Mouse (Mus musculus) myocyte (in vitro differentiated cells): ENCODE measurements at regions not wholly inside any gene's neighbourhood (a gene's known extent, or its start where the extent isn't known, plus 50 kb on each side); places are given as distances from the start of the nearest gene placed in this dataset.
A peak's percentile ranks its signal among the peaks of the same experiment; 100 is the strongest.

Source experiments
- H3K27me3 ChIP-seq: one replicate; pipeline ENCODE4 v1.6.1; 2011; ENCODE audit not compliant: control insufficient read depth, insufficient read depth, insufficient read length
- H3K36me3 ChIP-seq: one replicate; pipeline ENCODE4 v1.6.1; 2011; ENCODE audit not compliant: control insufficient read depth, insufficient read depth
- H3K4me2 ChIP-seq: one replicate; pipeline ENCODE4 v1.6.1; 2011; ENCODE audit warnings: low read depth, control low read depth
- H3K4me3 ChIP-seq: one replicate; pipeline ENCODE4 v1.5.1; 2011; ENCODE audit warnings: mild to moderate bottlenecking, control low read depth, moderate library complexity
- H3K79me2 ChIP-seq: one replicate; pipeline ENCODE4 v1.6.1; 2011; ENCODE audit not compliant: control insufficient read depth, insufficient read depth
- H3ac ChIP-seq: one replicate; pipeline ENCODE4 v1.6.1; 2011; ENCODE audit not compliant: control insufficient read depth, insufficient read length
- CEBPB ChIP-seq: IDR thresholded peaks from 2 replicates; pipeline ENCODE4 v1.6.1; 2011; ENCODE audit warnings: mild to moderate bottlenecking, moderate library complexity; ENCODE audit not compliant: poor library complexity, insufficient read depth, severe bottlenecking
- E2F4 ChIP-seq: IDR thresholded peaks from one replicate; pipeline ENCODE4 v1.6.1; 2011; ENCODE audit warnings: mild to moderate bottlenecking, control low read depth, moderate library complexity; ENCODE audit not compliant: insufficient read depth
- MAX ChIP-seq: IDR thresholded peaks from one replicate; pipeline ENCODE4 v1.6.1; 2011; ENCODE audit warnings: low read depth, mild to moderate bottlenecking, control low read depth
- MYOD1 ChIP-seq, 3 experiments: IDR thresholded peaks; one replicate each; pipeline ENCODE4 v1.6.1; 2011; ENCODE audit warnings: control low read depth in 2 of 3, low read depth in 2 of 3, mild to moderate bottlenecking in 2 of 3, moderate library complexity in 1 of 3; ENCODE audit not compliant: insufficient read length in 2 of 3, control insufficient read depth in 1 of 3
- MYOG ChIP-seq, 3 experiments: IDR thresholded peaks; one replicate each; pipeline ENCODE4 v1.6.1; 2011; ENCODE audit warnings: control low read depth in 2 of 3, low read depth in 2 of 3, mild to moderate bottlenecking in 2 of 3; ENCODE audit not compliant: insufficient read length in 2 of 3, control insufficient read depth in 1 of 3, insufficient read depth in 1 of 3
- POLR2A ChIP-seq: IDR thresholded peaks from one replicate; pipeline ENCODE4 v1.6.1; 2011; ENCODE audit warnings: low read depth, mild to moderate bottlenecking, control low read depth, moderate library complexity; ENCODE audit not compliant: insufficient read length
- POLR2AphosphoS2 ChIP-seq: IDR thresholded peaks from one replicate; pipeline ENCODE4 v1.6.1; 2011; ENCODE audit warnings: low read depth, control low read depth; ENCODE audit not compliant: insufficient read length
- REST ChIP-seq: IDR thresholded peaks from one replicate; pipeline ENCODE4 v1.6.1; 2011; ENCODE audit warnings: mild to moderate bottlenecking, control low read depth, moderate library complexity; ENCODE audit not compliant: insufficient read depth, insufficient read length
- SRF ChIP-seq: IDR thresholded peaks from one replicate; pipeline ENCODE4 v1.6.1; 2011; ENCODE audit warnings: low read depth; ENCODE audit not compliant: control insufficient read depth, insufficient read length
- TCF12 ChIP-seq: IDR thresholded peaks from one replicate; pipeline ENCODE4 v1.6.1; 2011; ENCODE audit warnings: mild to moderate bottlenecking, control low read depth; ENCODE audit not compliant: poor library complexity, insufficient read depth, severe bottlenecking
- TCF3 ChIP-seq: IDR thresholded peaks from one replicate; pipeline ENCODE4 v1.6.1; 2011; ENCODE audit warnings: low read depth, control low read depth; ENCODE audit not compliant: insufficient read length
- USF1 ChIP-seq: IDR thresholded peaks from one replicate; pipeline ENCODE4 v1.6.1; 2011; ENCODE audit warnings: low read depth, mild to moderate bottlenecking, control low read depth, moderate library complexity

- no peaks in the 10 kb centered on the region for H3K79me2 ChIP-seq
- no peak overlapping the region for H3K4me3 ChIP-seq
- no peaks in the 10 kb centered on the region for H3K27me3 ChIP-seq
- no peak overlapping the region for H3ac ChIP-seq
- TF ChIP-seq SRF = no peak
- TF ChIP-seq MAX = no peak
- no peak for TF ChIP-seq POLR2AphosphoS2
- TF ChIP-seq REST = no peak
- no peak for TF ChIP-seq USF1
- no peak for TF ChIP-seq TCF12
- TF ChIP-seq E2F4 = no peak
- TF ChIP-seq MYOD1 (IDR thresholded peaks at IDR 0.05; ENCODE audit: control insufficient read depth in 1 of 3, insufficient read length in 2 of 3, low read depth in 2 of 3) = no peak
- no peak for TF ChIP-seq MYOG (IDR thresholded peaks at IDR 0.05; ENCODE audit: control insufficient read depth in 1 of 3, insufficient read depth in 1 of 3, insufficient read length in 2 of 3, low read depth in 2 of 3)
- no peak for TF ChIP-seq TCF3
- no peak for TF ChIP-seq POLR2A
- no peaks in the 10 kb centered on the region for H3K36me3 ChIP-seq
- H3K4me2 ChIP-seq = no peak overlapping the region
Measured at GRCm38 (mm10) chr3:9148605-9149004, 461.3 kb downstream of the Zfp704 start.

GRCm38 (mm10) chr3:9146481-9146880 lies 463.4 kb downstream of the Zfp704 start:
- no peak overlapping the region for H3K4me3 ChIP-seq
- no peaks in the 10 kb centered on the region for H3K36me3 ChIP-seq
- H3K4me2 ChIP-seq = peak overlapping the region; percentile 73
- no peak overlapping the region for H3ac ChIP-seq
- no peaks in the 10 kb centered on the region for H3K79me2 ChIP-seq
- TF ChIP-seq MYOG (IDR thresholded peaks at IDR 0.05; ENCODE audit: control insufficient read depth in 1 of 3, insufficient read depth in 1 of 3, insufficient read length in 2 of 3, low read depth in 2 of 3) = no peak
- no peak for TF ChIP-seq POLR2A
- TF ChIP-seq TCF12 = no peak
- TF ChIP-seq SRF = no peak
- TF ChIP-seq CEBPB = no peak
- no peak for TF ChIP-seq USF1
- no peak for TF ChIP-seq MYOD1 (IDR thresholded peaks at IDR 0.05; ENCODE audit: control insufficient read depth in 1 of 3, insufficient read length in 2 of 3, low read depth in 2 of 3)
- TF ChIP-seq REST = no peak
- TF ChIP-seq MAX = no peak
- no peak for TF ChIP-seq E2F4
- TF ChIP-seq POLR2AphosphoS2 = no peak
- no peak for TF ChIP-seq TCF3
- no peaks in the 10 kb centered on the region for H3K27me3 ChIP-seq

GRCm38 (mm10) chr3:9145612-9146011 lies 464.3 kb downstream of the Zfp704 start:
- no peak for TF ChIP-seq MYOG (IDR thresholded peaks at IDR 0.05; ENCODE audit: control insufficient read depth in 1 of 3, insufficient read depth in 1 of 3, insufficient read length in 2 of 3, low read depth in 2 of 3)
- peak; percentile 66; the same call in 1 of the 2 replicates for TF ChIP-seq CEBPB
- peak in 1 of 3 experiments; percentile 8 for TF ChIP-seq MYOD1 (IDR thresholded peaks at IDR 0.05; ENCODE audit: control insufficient read depth in 1 of 3, insufficient read length in 2 of 3, low read depth in 2 of 3)
- Histone ChIP-seq H3ac (no peak overlapping the region), H3K27me3 (no peaks in the 10 kb centered on the region), H3K4me3 (no peak overlapping the region), H3K36me3 (no peaks in the 10 kb centered on the region), H3K79me2 (no peaks in the 10 kb centered on the region), H3K4me2 (peak overlapping the region; percentile 73)

DNA sequence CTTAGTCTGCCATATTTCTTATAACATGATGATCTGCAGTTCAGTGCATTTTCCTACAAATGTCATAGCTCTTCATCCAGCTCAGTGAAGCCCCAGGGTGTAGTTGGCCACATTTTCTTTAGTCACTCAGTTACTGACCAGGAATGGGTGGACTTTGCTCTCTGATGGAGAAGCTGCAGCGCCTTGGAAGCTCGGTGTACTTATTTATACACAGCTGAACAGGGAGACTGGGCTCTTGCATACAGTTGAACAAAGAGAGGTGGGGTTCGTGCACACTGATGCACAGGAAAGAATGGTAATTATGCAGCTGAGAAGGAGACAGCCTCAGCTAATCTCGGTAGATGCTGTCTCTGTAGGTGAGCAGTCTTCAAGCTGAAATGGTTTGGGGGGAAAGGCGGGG lies 468.0 kb downstream of the Zfp704 start:
- Histone ChIP-seq H3K4me2 (no peak overlapping the region), H3ac (no peak overlapping the region), H3K79me2 (no peaks in the 10 kb centered on the region), H3K27me3 (no peaks in the 10 kb centered on the region), H3K4me3 (no peak overlapping the region), H3K36me3 (no peaks in the 10 kb centered on the region)
- TF ChIP-seq POLR2A (no peak), USF1 (no peak), MAX (no peak), CEBPB (no peak), POLR2AphosphoS2 (no peak), SRF (no peak), MYOG (IDR thresholded peaks at IDR 0.05; ENCODE audit: control insufficient read depth in 1 of 3, insufficient read depth in 1 of 3, insufficient read length in 2 of 3, low read depth in 2 of 3) (no peak), E2F4 (no peak), TCF3 (no peak), MYOD1 (IDR thresholded peaks at IDR 0.05; ENCODE audit: control insufficient read depth in 1 of 3, insufficient read length in 2 of 3, low read depth in 2 of 3) (no peak), REST (no peak), TCF12 (no peak)

- H3K4me2 ChIP-seq = no peak overlapping the region
- no peak overlapping the region for H3K4me3 ChIP-seq
- no peaks in the 10 kb centered on the region for H3K27me3 ChIP-seq
- H3K79me2 ChIP-seq = no peaks in the 10 kb centered on the region
- no peak overlapping the region for H3ac ChIP-seq
- TF ChIP-seq REST = no peak
- no peak for TF ChIP-seq CEBPB
- no peak for TF ChIP-seq SRF
- TF ChIP-seq MAX = no peak
- no peak for TF ChIP-seq POLR2A
- no peak for TF ChIP-seq TCF12
- TF ChIP-seq USF1 = no peak
- no peaks in the 10 kb centered on the region for H3K36me3 ChIP-seq
Measured at GRCm38 (mm10) chr3:9137131-9137874, 472.6 kb downstream of the Zfp704 start.
